Mouse (Mus musculus) T-helper 2 cell (primary cell): ENCODE data around the gene Gdf11.

Experiments
- in situ Hi-C: fragments of 300-600 bp; cut with MboI, MseI; formaldehyde crosslinking; loops from one replicate; pipeline ENCODE4 v1.15.1; 2025; ENCODE audit warnings: high pct_unique_total_duplicates

Gene Gdf11

DNA sequence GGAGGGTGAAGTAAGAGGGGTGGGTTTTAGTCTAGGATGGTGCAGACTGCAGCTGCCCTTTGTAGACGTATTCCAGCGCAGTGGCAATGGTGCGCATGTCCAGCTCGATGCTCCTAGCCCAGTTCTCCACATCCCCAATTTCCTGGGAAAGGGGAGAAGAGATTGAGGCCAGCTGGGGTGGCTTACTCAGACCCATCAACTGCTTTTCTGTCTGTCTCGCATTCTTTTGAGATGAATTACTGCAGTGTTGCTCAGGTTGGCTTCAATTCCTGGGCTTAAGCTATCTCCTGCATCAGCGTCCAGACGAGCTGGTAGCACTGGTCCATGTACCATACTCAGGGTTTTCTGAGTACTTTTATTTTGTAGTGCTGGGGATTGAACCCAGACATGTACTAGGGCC, 28.4 kb upstream of the Gdf11 start:
- in situ Hi-C loops, result loop anchor here (5.0 to 25.0 kb wide), 2 partner anchors 62 to 1883 kb away; partner anchors contain the start of genes Cyp27b1, Eef1akmt3, Mettl1 and Tsfm

DNA sequence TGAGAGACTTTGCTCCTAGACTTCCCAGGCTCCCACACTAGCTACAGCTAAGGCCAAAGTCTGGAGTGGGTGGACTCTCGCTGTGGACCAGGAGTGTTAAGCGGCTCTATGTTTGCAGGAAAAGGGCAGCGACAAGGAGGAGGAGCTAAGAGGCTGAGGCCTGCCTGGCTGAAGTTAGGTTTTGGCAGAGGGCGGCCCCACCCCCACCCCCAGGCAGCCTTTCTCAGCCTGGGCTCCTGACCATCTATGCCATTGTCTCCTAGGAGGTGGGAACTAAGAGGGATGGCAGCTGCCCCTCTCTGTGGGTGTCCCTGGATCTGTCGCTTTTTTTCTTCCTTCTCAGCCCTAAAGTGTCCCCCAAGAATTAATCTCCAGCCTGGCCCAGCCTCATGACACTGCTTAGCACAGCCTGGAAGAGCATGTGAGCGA, 27.7 kb upstream of the Gdf11 start:
- in situ Hi-C loops, result loop anchor here (5.0 to 25.0 kb wide), 2 partner anchors 63 to 1882 kb away; partner anchors contain the start of genes Cyp27b1, Eef1akmt3, Mettl1 and Tsfm

DNA sequence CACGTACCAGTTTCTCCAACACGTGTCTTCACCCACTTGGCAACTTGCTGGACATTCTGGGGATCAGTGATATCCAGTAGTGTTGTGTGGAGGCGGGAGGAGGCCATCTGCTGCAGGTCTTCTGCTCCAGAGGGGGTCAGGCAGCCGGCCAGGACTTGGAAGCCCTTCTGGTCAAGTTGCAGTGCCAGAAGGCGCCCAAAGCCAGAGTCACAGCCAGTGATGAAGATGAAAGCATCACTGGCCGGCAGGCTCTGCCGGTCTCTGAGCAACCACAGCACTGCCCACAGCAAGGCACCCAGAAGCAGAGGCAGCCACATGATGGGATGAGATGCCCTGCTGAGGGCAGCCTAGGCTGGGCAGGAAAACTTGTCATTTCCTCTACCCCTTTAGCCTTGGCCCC, 26.7 kb upstream of the Gdf11 start:
- in situ Hi-C loops, result loop anchor here (5.0 to 25.0 kb wide), 2 partner anchors 64 to 1881 kb away; partner anchors contain the start of genes Cyp27b1, Eef1akmt3, Mettl1 and Tsfm

DNA sequence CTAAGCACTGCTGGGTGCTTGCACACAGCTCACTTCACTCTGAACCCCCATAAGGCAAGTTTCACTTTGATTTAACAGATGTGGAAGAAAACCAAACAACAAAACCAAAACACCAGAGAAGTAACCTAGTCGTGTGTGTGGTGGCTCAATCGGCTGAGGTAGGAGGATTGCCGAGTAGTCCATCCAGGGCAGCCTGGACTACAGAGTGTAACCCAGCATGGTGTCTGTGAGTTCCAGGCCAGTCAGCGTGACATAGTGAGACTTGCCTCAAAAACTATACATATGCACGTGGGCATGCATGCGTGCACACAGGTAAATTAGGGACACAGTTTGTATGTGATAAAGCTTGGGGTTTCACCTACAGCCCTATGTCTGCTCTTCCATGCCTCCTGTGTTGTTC, 25.9 kb upstream of the Gdf11 start:
- in situ Hi-C loops, result loop anchor here (5.0 to 25.0 kb wide), 2 partner anchors 65 to 1880 kb away; partner anchors contain the start of genes Cyp27b1, Eef1akmt3, Mettl1 and Tsfm

DNA sequence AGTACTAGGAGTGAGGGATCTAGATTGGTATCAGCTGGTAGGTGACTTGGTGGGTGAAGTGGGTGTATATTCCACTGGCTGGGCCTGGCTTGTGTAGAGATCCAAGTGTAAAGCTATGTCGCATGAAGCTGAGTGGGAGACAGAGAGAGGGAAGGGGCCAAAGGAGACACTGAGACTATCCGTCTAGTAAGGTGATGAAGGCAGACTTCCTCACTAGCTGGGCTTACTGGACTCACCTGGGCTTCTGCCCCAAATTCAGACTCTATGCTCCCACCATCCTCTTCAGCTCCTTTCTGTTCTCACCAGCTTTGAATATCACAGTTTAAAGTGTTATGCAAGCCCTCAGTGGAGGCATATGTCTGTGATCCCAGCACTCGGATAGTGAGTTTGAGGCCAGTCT, 25.1 kb upstream of the Gdf11 start:
- in situ Hi-C loops, result loop anchor here (5.0 to 25.0 kb wide), 2 partner anchors 66 to 1879 kb away; partner anchors contain the start of genes Cyp27b1, Eef1akmt3, Mettl1 and Tsfm

DNA sequence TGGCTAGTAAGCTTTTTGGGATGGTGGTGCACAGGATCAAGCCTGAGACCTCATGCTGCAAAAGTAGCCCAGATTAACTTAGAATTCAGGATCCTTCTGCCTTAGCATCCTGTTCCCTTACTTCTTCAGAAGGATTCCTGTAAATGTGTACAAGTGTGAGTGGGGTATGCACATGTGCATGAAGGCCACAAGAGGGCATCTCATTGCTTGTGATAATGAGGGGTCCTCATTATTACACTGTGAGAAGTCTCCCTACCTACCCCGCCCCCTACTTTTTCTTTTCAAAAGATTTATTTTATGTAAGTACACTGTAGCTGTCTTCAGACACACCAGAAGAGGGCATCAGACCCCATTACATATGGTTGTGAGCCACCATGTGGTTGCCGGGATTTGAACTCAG, 24.0 kb upstream of the Gdf11 start:
- in situ Hi-C loops, result loop anchor here (5.0 to 25.0 kb wide), 2 partner anchors 67 to 1878 kb away; partner anchors contain the start of genes Cyp27b1, Eef1akmt3, Mettl1 and Tsfm

DNA sequence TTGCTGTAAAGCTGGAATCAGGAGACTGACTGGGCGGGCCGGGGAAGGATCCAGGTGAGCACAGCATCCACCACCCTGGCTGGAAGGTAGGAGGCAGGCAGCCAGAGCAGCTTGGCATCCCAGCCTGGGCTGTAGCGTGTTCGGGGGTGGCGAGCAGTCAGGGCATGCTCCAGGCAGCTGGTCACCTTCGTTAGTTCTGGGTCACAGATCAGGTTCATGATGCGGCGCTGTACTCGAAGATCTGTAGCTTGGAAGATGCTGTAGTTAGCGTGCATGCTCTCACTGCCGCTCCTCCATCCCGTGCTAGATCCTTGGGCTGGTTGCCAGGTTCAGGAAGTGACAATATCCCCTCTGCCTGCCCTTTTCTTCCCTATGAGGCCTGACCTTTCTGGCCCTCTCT, 22.2 kb upstream of the Gdf11 start:
- in situ Hi-C loops, result loop anchor here (25.0 kb wide), 1 partner anchor 1876 kb away; the partner anchor contains the start of genes Cyp27b1, Eef1akmt3, Mettl1 and Tsfm

DNA sequence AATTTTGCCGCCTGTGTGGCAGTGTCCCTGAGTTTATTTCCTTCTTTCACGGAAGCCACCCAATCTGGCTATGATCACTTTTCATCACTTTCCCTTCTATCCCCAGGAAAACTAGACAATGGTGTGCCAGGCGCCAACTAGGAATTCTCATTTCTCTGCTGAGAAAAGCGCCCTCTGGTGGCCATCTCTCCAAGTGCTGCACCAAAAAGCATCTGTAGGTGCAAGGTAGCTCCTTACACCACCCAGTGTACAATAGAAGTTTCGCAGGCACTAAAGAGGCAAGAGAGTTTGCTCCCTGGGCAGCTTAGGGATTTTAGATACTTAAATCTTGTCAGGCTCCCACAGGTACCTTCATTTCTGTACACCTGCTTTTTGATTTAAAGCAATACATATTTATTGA, 21.7 kb upstream of the Gdf11 start:
- in situ Hi-C loops, result loop anchor here (25.0 kb wide), 1 partner anchor 1876 kb away; the partner anchor contains the start of genes Cyp27b1, Eef1akmt3, Mettl1 and Tsfm

DNA sequence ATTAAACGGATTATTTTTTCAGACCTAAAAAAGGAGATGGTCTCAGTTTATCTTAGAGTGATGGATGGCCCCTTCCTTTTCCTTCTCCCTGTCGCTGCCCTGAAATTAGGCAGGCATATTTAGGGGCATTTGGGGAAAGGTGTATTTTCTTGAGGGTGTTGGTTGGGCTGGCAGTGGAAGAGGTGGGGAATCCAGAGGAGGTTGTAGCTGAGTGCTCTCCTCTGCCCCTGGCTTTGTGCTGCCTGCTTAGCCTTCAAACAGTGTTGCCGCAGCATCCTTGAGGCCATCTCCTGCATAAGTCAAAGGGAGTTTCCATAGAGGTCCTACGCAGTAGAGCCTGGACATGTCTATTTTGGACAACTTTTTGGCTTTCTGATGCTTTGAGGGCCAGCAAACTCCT, 21.3 kb upstream of the Gdf11 start:
- in situ Hi-C loops, result loop anchor here (25.0 kb wide), 1 partner anchor 1875 kb away; the partner anchor contains the start of genes Cyp27b1, Eef1akmt3, Mettl1 and Tsfm

DNA sequence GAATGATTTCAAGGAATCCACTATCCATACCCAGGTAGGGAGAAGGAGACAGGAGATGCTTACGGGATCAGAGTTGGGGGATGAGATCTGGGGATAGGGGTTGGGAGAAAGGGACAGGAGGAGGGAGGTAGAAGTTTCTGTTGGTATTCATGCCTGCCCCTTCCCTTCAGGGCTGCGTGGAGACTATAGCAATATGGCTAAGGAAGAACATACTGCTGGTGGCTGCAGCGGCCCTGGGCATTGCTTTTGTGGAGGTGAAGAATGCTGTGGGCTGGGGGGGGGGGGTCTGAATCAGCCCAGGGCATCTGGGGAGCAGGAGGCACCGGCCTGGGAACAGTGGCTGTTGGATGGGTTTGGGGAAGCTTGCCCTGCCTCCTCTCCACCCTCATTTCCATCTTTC, 20.8 kb upstream of the Gdf11 start:
- in situ Hi-C loops, result loop anchor here (25.0 kb wide), 1 partner anchor 1875 kb away; the partner anchor contains the start of genes Cyp27b1, Eef1akmt3, Mettl1 and Tsfm

DNA sequence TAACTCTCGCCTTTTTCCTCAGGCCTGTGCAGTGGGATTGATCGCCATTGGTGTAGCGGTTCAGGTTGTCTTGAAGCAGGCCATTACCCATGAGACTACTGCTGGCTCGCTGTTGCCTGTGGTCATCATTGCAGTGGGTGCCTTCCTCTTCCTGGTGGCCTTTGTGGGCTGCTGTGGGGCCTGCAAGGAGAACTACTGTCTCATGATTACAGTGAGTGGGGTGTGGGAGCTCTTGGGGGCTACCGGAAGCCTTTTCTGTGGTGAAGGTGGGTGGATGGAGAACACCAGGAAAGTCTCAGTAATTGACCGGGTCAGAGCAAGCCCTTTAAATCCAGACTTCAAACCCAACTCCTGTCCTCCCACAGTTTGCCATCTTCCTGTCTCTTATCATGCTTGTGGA, 19.9 kb upstream of the Gdf11 start:
- in situ Hi-C loops, result loop anchor here (25.0 kb wide), 1 partner anchor 1874 kb away; the partner anchor contains the start of genes Cyp27b1, Eef1akmt3, Mettl1 and Tsfm

DNA sequence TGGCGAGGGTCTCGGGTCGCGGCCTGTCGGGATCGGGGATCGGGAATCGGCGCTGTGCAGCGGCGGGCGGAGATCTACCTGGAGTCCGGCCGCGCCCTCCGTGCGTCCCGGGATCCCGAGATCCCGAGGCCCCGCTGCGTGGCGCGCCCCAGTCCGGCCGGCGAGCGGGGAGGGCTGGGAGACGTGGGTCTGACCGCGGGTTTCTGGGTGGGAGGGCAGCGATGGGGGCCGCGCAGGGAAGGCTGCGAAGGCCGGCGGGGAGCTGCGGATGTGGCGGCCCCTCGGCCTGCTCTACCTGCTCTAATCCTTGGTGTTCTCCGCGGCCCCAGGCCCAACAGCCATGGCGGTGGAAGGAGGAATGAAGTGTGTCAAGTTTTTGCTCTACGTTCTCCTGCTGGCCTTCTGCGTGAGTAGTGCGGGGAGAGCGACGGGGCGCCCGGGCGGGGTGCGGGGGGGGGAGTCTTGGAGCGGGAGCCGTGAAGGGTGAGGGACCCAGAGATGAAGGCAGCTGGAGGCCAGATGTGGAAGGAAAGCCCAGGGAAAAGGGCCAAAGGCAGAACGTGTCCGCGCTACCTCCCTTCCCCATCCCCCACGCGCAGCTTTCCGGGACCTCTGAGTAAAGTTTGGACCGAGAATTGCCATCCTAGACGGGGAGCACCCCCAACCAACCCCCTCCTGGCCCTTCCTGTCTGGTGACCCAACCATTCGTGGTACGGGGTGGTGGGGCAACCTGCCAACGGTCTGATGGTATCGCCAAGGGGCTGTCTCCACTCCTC, 18.7 kb upstream of the Gdf11 start:
- in situ Hi-C loops, result loop anchor here (25.0 kb wide), 1 partner anchor 1873 kb away; the partner anchor contains the start of genes Cyp27b1, Eef1akmt3, Mettl1 and Tsfm

DNA sequence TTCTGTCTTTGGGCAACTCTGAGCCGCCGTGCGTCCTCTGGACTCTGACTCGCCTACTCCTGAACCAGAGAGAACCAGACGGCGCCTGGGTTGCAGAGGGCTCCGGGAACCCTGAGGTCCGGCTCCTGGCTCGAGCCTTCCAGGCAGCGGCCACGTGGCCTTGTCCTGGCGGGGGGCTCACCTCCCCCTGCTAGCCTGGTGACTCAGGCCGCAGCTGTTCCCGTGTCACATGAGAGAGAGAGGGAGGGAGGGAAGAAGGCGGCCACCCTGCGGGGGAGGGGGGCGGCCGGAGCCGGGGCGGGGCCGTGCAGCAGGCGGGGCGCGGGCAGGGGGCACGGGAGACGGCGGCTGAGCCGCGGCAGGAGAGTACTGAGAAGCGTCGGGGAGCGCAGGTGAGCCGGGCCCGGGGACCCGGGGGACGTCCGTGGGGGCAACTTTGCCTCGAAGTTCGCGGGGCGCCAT, 18.1 kb upstream of the Gdf11 start:
- in situ Hi-C loops, result loop anchor here (25.0 kb wide), 1 partner anchor 1872 kb away; the partner anchor contains the start of genes Cyp27b1, Eef1akmt3, Mettl1 and Tsfm

DNA sequence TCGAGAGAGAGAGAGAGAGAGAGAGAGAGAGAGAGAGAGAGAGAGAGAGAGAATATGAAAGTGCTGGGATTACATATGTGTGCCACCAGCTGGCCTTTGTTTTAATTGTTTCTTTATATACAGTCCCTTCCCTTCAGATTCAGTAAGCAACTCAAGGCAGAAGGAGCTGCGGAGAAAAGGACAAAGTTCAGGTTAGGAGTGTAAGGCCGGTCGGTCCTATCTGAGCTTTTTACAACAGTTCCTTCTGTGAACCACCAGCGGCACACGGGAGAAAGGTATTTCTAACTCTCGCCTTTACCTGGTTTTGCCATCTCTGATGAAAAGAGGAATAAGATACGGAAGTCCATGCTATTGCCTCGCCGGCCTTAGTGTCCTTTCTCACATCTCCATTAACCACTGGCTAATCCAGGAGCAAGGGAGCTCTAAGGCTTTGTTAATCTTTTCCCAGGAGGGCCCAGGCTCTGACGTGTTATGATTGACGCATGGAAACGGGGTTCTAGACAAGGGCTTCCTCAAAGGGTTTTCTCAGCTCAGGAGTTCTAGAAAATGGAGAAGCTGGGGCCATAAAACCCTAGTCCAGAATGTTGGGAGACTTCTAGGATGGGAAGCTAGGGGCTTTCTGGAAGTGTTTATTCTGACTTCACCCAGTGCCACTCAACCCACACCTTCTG, 17.4 kb upstream of the Gdf11 start:
- in situ Hi-C loops, result loop anchor here (25.0 kb wide), 1 partner anchor 1872 kb away; the partner anchor contains the start of genes Cyp27b1, Eef1akmt3, Mettl1 and Tsfm

DNA sequence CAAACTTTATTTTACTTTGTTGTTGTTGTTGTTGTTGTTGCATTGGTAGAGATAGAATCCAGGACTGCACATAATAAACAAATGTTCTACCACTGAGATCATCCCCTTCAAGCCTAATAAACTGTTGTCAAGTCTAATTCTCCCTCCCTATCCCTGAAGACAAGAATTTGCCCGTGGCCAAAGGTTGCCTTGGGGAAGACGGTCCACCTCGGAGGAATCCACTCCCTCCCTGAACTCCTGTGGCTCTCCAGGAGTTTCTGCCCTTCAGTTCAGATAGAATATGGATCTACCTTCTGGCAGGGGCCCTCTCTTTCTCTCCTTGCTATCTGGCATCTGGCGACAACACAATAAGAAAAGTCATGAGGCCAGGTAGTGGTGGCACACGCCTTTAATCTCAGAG, 13.3 kb upstream of the Gdf11 start:
- in situ Hi-C loops, result loop anchor here (25.0 kb wide), 1 partner anchor 1868 kb away; the partner anchor contains the start of genes Cyp27b1, Eef1akmt3, Mettl1 and Tsfm

DNA sequence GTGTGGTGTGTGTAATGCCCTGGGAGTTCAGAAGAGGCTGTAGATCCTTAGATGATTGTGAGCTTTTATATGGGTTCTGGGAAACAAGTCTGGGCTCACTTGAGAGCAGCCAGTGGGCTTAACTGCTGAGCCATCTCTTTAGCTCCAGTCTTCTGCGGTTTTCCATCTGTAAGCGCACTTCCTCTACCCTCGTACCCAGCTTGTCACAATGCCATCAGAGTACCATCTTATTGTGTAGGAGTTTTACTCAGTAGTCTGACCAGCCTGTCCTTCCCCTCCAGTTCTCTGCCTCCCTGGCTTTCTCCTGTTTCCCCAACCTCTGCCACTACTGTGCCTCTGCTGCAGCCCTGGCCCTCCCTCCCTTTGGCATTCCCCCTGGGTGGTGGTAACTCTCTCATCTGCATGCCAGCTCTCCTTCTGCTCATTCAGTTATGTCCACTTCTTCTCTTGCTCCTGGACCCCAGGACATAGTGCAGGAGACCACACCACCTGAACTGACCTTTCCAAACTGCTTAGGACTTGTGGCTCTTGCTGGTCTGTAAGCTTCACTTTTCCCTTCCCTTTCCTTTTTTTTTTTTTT, 11.0 kb upstream of the Gdf11 start:
- in situ Hi-C loops, result loop anchor here (25.0 kb wide), 1 partner anchor 1865 kb away; the partner anchor contains the start of genes Cyp27b1, Eef1akmt3, Mettl1 and Tsfm

DNA sequence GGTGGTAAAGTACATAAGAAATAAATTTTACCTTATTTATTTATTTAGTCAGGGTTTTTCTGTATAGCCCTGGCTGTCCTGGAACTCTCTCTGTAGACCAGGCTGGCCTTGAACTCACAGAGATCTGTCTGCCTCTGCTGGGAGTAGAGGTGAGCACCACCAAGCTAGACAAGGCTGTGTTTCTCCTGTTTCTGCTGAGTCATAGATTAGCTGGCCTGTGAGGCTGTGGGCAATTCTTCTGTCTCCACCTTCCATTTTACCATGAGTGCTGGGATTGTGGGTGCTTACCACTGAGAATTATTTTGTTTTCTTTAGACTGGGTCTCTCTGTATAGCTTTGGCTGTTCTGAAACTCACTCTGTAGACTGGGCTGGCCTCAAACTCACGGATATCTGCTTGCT, 9.9 kb upstream of the Gdf11 start:
- in situ Hi-C loops, result loop anchor here (25.0 kb wide), 1 partner anchor 1864 kb away; the partner anchor contains the start of genes Cyp27b1, Eef1akmt3, Mettl1 and Tsfm

DNA sequence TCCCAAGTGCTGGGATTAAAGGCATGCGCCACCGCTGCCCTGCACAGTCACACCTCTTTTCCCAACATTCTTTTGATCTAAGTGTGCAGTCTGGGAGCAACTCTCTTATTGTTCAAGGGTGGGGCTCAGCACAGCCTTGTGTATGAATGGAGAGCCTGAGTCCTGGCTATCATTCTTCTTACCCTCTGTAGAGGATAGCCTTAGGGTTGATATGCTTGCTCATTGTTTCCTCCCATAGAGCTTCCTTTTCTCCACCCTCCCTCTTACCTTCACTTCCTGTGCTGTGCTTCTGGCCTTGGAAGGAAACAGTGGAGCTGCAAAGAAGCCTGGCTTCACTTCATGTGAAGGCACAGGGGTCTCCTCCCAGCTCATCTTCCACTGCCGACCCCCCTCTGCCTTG, 9.2 kb upstream of the Gdf11 start, which contains the start of gene Cd63:
TSS of gene Cd63 (plus strand) at position 292 of the 400 bp plus-strand sequence.
- in situ Hi-C loops, result loop anchor here (25.0 kb wide), 1 partner anchor 1863 kb away; the partner anchor contains the start of genes Cyp27b1, Eef1akmt3, Mettl1 and Tsfm

DNA sequence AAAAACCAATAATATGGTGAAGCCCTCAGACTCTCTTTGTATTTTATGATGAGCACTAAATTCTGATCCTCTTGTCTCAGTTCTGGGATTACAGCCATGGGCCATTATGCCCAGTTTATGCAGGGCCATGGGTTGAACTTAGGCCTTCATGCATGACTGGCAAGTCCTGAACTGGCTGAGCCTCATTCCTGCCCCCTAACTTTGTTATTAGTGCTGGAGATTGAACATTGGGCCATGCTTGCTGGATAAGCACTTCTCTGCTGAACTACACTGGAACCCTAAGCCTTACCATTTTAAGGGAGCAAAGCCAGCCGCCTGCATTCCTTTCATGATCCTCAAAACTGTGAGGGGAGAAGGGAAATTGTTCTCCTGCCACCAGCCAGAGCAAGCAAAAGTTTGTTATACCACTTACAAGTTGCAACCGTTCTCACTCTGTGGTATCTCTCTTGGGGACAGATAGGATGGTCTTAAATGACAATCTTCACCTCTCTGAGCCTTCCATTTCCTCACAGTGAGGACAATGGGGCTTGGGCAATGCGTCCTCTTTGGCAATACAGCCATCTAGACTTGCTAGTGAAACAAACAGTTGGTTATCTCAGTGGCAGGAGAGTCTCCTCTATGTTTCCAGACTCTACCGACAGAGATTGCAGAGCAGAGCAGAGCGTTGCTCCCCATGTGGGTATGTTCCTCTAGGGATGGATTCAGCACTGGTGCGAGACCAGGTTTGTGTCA, 8.4 kb upstream of the Gdf11 start:
- in situ Hi-C loops, result loop anchor here (10.0 to 25.0 kb wide), 2 partner anchors 135 to 1863 kb away; partner anchors contain the start of genes Cyp27b1, Eef1akmt3, Mettl1 and Tsfm
